Mouse (Mus musculus) intestine, embryonic 16.5 days (tissue): ENCODE data around the gene Zup1. TPM values are rescaled to one million over a fixed set of nuclear protein-coding genes. Genes with fewer than 3 reads are reported as not detected.
"Not testable (repeated sequence)": the region's sequence is repeated elsewhere in the genome, so short reads cannot be mapped to it uniquely, and the experiment has no call there.

Source experiments
- ATAC-seq: fragments of 200-750 bp; cut with Nextera tagmentation; 2 replicates; pipeline ENCODE4 v1.8.0; 2017; ENCODE audit warnings: moderate TSS enrichment, moderate library complexity
- H3K27ac ChIP-seq: fragments of 300-500 bp; sonication (generic); 2 replicates; pipeline ENCODE4 v1.5.1; 2014; ENCODE audit warnings: mild to moderate bottlenecking, low read length
- H3K27me3 ChIP-seq: fragments of 300-500 bp; sonication (generic); replicated peaks from 2 replicates; pipeline ENCODE4 v1.6.1; 2014; ENCODE audit warnings: low read length, control low read depth, mixed read lengths; ENCODE audit not compliant: control insufficient read depth, insufficient read depth
- H3K36me3 ChIP-seq: fragments of 300-500 bp; sonication (generic); 2 replicates; pipeline ENCODE4 v1.6.1; 2014; ENCODE audit warnings: low read length, control low read depth; ENCODE audit not compliant: control insufficient read depth, insufficient read depth
- H3K4me1 ChIP-seq: fragments of 300-500 bp; sonication (generic); 2 replicates; pipeline ENCODE4 v1.6.1; 2014; ENCODE audit warnings: low read length, control low read depth, mixed read lengths; ENCODE audit not compliant: control insufficient read depth, insufficient read depth
- H3K4me2 ChIP-seq: fragments of 300-500 bp; sonication (generic); 2 replicates; pipeline ENCODE4 v1.6.1; 2014; ENCODE audit warnings: low read depth, low read length, control low read depth
- H3K4me3 ChIP-seq: fragments of 300-500 bp; sonication (generic); 2 replicates; pipeline ENCODE4 v1.5.1; 2014; ENCODE audit warnings: mild to moderate bottlenecking, low read length
- H3K9ac ChIP-seq: fragments of 300-500 bp; sonication (generic); 2 replicates; pipeline ENCODE4 v1.6.1; 2014; ENCODE audit warnings: low read depth, low read length
- H3K9me3 ChIP-seq: fragments of 300-500 bp; sonication (generic); 2 replicates; pipeline ENCODE4 v1.6.1; 2016; ENCODE audit warnings: low read length, control low read depth; ENCODE audit not compliant: control insufficient read depth
- WGBS: fragments of 180-500 bp; shearing (Covaris S2); extraction: QIAGEN DNeasy Blood & Tissue Kit; methylation state at CpG from one replicate; pipeline ENCODE4 v1.1.7; 2014; 5-methylcytosine and 5-hydroxymethylcytosine counted together
- polyA plus RNA-seq: library from polyadenylated mRNA; unstranded; fragments of >200 nt; fragmentation: Nextera tagmentation; extraction: Ambion mirVana; gene quantifications from 2 replicates; pipeline ENCODE4 v1.2.1, GENCODE M21; 2015

Gene Zup1
- polyA plus RNA-seq, 1 experiment from 2014 or later: 16.6 TPM

- Histone ChIP-seq H3K27me3 (no peaks in the 10 kb centered on the region), H3K4me1 (no peaks in the 10 kb centered on the region), H3K36me3 (no peaks in the 10 kb centered on the region), H3K27ac (no peak overlapping the region), H3K9ac (no peak overlapping the region), H3K4me2 (peak overlapping the region; percentile 59), H3K9me3 (no peaks in the 10 kb centered on the region), H3K4me3 (peak overlapping the region; percentile 44; the same call in 1 of the 2 replicates)
- no peak for ATAC-seq
- WGBS: 10% methylated on average over 6 of the region's 6 CpGs
These were observed 45.6 kb downstream of the Zup1 start for GRCm38 (mm10) chr10:33905489-33905888.

GRCm38 (mm10) chr10:33904530-33905481, 46.3 kb downstream of the Zup1 start, which contains the start of gene Rsph4a:
Rsph4a (plus strand) TSS chr10:33905111.
- H3K27ac ChIP-seq: no peak within 1 kb of the TSS
- peak; percentile 91 for ATAC-seq
- H3K4me1 ChIP-seq: no peaks in the 10 kb centered on the region
- H3K9ac ChIP-seq: no peak within 1 kb of the TSS
- no peaks in the 10 kb centered on the region for H3K9me3 ChIP-seq
- no peaks in the 10 kb centered on the region for H3K36me3 ChIP-seq
- H3K4me2 ChIP-seq: peak within 1 kb of the TSS; percentile 59
- no peaks in the 10 kb centered on the region for H3K27me3 ChIP-seq
- peak within 1 kb of the TSS; percentile 44 for H3K4me3 ChIP-seq
- WGBS: 7% methylated on average over 17 of the region's 17 CpGs

GRCm38 (mm10) chr10:33901520-33901919, 49.5 kb downstream of the Zup1 start:
- not testable (repeated sequence) for H3K9me3 ChIP-seq, H3K9ac ChIP-seq, ATAC-seq, H3K4me1 ChIP-seq, H3K27me3 ChIP-seq, H3K4me2 ChIP-seq, H3K4me3 ChIP-seq, H3K27ac ChIP-seq, H3K36me3 ChIP-seq
- WGBS: 80% methylated on average over 1 of the region's 1 CpGs

DNA sequence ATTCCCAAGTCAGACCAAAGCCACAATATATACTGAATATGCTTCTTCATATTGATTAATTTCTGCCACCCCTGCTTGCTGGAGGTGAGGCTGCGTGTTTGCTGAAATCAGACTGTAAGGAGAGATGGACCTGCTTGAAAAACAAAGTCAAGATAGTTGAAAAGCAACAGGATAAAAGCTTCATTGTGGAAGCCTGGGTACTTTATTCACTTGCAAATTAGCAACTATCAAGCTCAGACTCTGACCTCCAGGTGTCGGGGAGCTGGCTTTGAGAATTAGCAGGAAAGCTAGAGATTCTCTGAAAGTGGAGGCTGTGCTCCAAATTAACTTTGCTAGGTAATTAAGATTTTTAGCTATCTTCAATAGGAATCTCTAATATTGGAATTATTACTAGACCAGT, 68.7 kb downstream of the Zup1 start:
- H3K27ac ChIP-seq, H3K4me1 ChIP-seq, H3K9me3 ChIP-seq, H3K27me3 ChIP-seq, H3K36me3 ChIP-seq, H3K4me3 ChIP-seq, H3K4me2 ChIP-seq, ATAC-seq, H3K9ac ChIP-seq: not testable (repeated sequence)
- 88% methylated on average over 2 of the region's 2 CpGs for WGBS

DNA sequence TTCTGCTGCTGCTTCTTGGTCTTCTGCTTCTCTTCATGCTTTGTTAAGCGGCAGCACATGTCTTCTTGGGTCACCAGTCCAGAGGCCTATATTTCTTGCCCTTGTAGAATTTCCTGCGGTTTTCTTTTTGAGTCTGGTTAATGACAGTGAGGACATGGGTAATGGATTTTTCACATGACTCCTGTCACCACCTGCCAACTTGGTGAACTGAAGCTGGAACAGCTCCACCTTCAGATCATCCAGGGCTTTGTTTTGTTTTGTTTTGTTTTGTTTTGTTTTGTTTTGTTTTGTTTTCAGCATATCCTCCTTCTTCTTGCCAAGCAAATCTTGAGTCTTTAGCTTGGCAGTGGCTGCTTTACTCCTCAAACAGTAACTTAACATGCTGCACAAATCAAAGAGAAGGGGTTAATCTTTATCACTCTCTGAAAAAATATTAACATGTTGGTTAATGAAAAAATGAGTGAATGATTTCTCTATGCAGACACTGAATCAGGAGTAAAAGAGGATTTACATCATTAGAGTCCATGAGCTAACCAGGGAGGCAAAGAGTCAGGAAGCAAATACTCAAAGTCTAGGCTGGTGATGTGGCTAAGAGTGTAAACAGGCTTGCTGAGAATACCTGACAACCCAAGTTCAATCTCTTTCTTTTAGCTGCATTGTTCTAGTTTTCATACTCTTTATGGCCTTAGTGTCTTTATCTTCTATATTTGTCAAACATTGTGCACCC, 78.2 kb downstream of the Zup1 start:
- Histone ChIP-seq H3K9me3 (no peaks in the 10 kb centered on the region), H3K27me3 (no peaks in the 10 kb centered on the region), H3K27ac (no peak overlapping the region), H3K4me3 (no peak overlapping the region), H3K4me1 (no peaks in the 10 kb centered on the region), H3K4me2 (no peak overlapping the region), H3K9ac (no peak overlapping the region), H3K36me3 (no peaks in the 10 kb centered on the region)
- ATAC-seq: no peak
- WGBS: 86% methylated on average over 2 of the region's 2 CpGs

DNA sequence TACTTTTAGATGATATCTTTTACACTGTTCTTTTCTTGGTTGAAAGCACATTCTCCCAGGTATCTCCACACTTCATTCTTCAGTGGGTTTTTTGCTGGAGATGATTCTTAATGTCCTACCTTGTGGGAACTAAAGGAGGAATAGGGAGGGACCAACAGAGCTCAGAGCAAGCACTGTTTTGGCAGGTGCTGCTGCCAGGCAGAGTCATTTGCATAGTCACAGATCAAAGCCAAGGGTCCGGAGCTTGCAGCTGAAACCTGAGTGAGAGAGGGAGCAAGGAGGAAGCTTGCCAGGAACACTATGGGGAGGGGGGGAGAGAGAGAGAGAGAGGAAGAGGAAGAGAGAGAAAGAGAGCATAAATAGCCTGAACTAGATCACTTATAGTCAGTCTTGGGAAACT, 80.6 kb downstream of the Zup1 start:
- WGBS: 17% methylated on average over 1 of the region's 1 CpGs
- Histone ChIP-seq H3K27me3 (no peaks in the 10 kb centered on the region), H3K27ac (no peak overlapping the region), H3K4me2 (no peak overlapping the region), H3K36me3 (no peaks in the 10 kb centered on the region), H3K4me1 (no peaks in the 10 kb centered on the region), H3K4me3 (no peak overlapping the region), H3K9me3 (no peaks in the 10 kb centered on the region), H3K9ac (no peak overlapping the region)
- no peak for ATAC-seq

Other genes with a start within 250 kb of the Zup1 start
- gene Sult3a2, start 164.6 kb downstream of the Zup1 start, polyA plus RNA-seq: not detected in 2 replicates
- gene Sult3a1, start 93.5 kb downstream of the Zup1 start, polyA plus RNA-seq: not detected in 2 replicates
- gene Rsph4a, start 46.2 kb downstream of the Zup1 start, polyA plus RNA-seq: 0.05 and 0.20 TPM in 2 replicates
- 84.4 and 95.3 TPM in 2 replicates for gene Rwdd1, start 68.4 kb upstream of the Zup1 start, polyA plus RNA-seq
- gene Trappc3l, start 86.3 kb upstream of the Zup1 start, polyA plus RNA-seq: not detected in 2 replicates
- not detected in 2 replicates for gene Calhm4, start 93.0 kb upstream of the Zup1 start, polyA plus RNA-seq
- 0.94 and 1.1 TPM in 2 replicates for gene Calhm5, start 145.2 kb upstream of the Zup1 start, polyA plus RNA-seq
- 1.4 and 1.7 TPM in 2 replicates for gene Calhm6, start 176.7 kb upstream of the Zup1 start, polyA plus RNA-seq